Comparison of ENCODE assay signal across 18 mouse cellular contexts in genomic region chr10:21911303-21911947, GRCm38 (mm10). TPM values are rescaled to one million over a fixed set of nuclear protein-coding genes. Genes with fewer than 3 reads are reported as not detected.
DNase-seq lines count a peak whose midpoint lies in the region; ATAC-seq and TF ChIP-seq lines count a peak whose summit lies in the region.
"Had no signal": no experiment of that assay in that cellular context is flagged by ENCODE, and none has a peak within 500 bp of the region (broad histone marks: within the 10 kb centered on the region; RNA-seq: fewer than 3 reads in every experiment).

No protein-coding gene starts in this region.

- H3K9ac ChIP-seq in midbrain, postnatal 0 days (replicated peaks; ENCODE audit: low read length, poor library complexity, severe bottlenecking), result no peak overlapping the region
- H3K9ac ChIP-seq: midbrain, embryonic 12.5 days had no signal

- DNase-seq in CD8-positive naive resting alpha-beta T cell, adult 2 months (ENCODE audit: low read depth in 2 of 2, low spot score in 2 of 2), result peak; percentile 37 to 57
- DNase-seq in induced T-regulatory cell, adult 2 months (ENCODE audit: low read depth), result peak; percentile 60
- no peak for DNase-seq in midbrain, postnatal 0 days (ENCODE audit: low spot score)
- DNase-seq in thymus, postnatal 36 days, result peak; percentile 42 to 54
- no peak for DNase-seq in urinary bladder, postnatal 4 days (ENCODE audit: low spot score in 2 of 2)
- DNase-seq in gastrocnemius, adult 18-20 months (ENCODE audit: low spot score), result no peak
- DNase-seq in adrenal gland, postnatal 25 days, result no peak
- DNase-seq: cerebellum, adult 9-10 months; gastrocnemius, postnatal 36 days; heart, postnatal 10 days; kidney, adult 2 months; kidney, postnatal 25 days; lung, adult 18-20 months; lung, postnatal 4 days; spleen, adult 18-20 months had no signal

- WGBS in midbrain, postnatal 0 days, result 67% methylated on average over 10 of the region's 10 CpGs

- H3K4me1 ChIP-seq in midbrain, postnatal 0 days (ENCODE audit: insufficient read depth, low read length), result no peaks in the 10 kb centered on the region; the same call in 1 of the 2 replicates
- H3K4me1 ChIP-seq: midbrain, embryonic 12.5 days had no signal

- H3K27me3 ChIP-seq in midbrain, postnatal 0 days (ENCODE audit: insufficient read depth, low read length), result no peaks in the 10 kb centered on the region
- H3K27me3 ChIP-seq: midbrain, embryonic 12.5 days had no signal

- no peak overlapping the region for H3K27ac ChIP-seq in midbrain, postnatal 0 days (ENCODE audit: low read depth, low read length)
- H3K27ac ChIP-seq: heart, embryonic 10.5 days; midbrain, embryonic 12.5 days had no signal

- H3K4me3 ChIP-seq in midbrain, postnatal 0 days (ENCODE audit: low read depth, low read length), result no peak overlapping the region
- H3K4me3 ChIP-seq: heart, embryonic 10.5 days; midbrain, embryonic 12.5 days had no signal

- H3K36me3 ChIP-seq in midbrain, postnatal 0 days (ENCODE audit: insufficient read depth, low read length), result no peaks in the 10 kb centered on the region
- H3K36me3 ChIP-seq: heart, embryonic 10.5 days; midbrain, embryonic 12.5 days had no signal

- no peak overlapping the region for H3K4me2 ChIP-seq in midbrain, postnatal 0 days (ENCODE audit: low read depth, low read length, poor library complexity, severe bottlenecking)
- H3K4me2 ChIP-seq: midbrain, embryonic 12.5 days had no signal

- TF ChIP-seq CTCF in midbrain, postnatal 0 days (IDR thresholded peaks at IDR 0.05), result no peak

- peak; percentile 26; the same call in 1 of the 2 replicates for ATAC-seq in midbrain, postnatal 0 days (ENCODE audit: low FRiP score)
- ATAC-seq: hindbrain, embryonic 16.5 days had no signal

- H3K9me3 ChIP-seq in midbrain, postnatal 0 days (ENCODE audit: low read length), result no peaks in the 10 kb centered on the region
- H3K9me3 ChIP-seq: heart, embryonic 10.5 days; midbrain, embryonic 12.5 days had no signal

RNA-seq across cellular contexts. Expression of gene Sgk1, which starts 29.4 kb away (rescaled TPM):
- 65.4 and 92.2 TPM in 2 replicates for total RNA-seq in midbrain, postnatal 0 days (2014; rRNA removed)
- 46.6 and 48.9 TPM in 2 replicates for polyA plus RNA-seq in midbrain, postnatal 0 days (2015; fragmentation: Nextera tagmentation; extraction: Ambion mirVana)
- 100 to 1,000 TPM; 151 to 192 TPM for total RNA-seq in gastrocnemius, adult 18-20 months (2021)
- 108 and 120 TPM in 2 replicates for total RNA-seq in adrenal gland, postnatal 25 days (2021)

Comparison
In these comparisons a context has a peak if more than half of its experiments do, and no peak if none do; other contexts are left out.
1. DNase-seq: peak in CD8-positive naive resting alpha-beta T cell, adult 2 months (2 of 2), induced T-regulatory cell, adult 2 months (single experiment) and thymus, postnatal 36 days (2 of 2); none in midbrain, postnatal 0 days (single experiment), urinary bladder, postnatal 4 days (0 of 2), gastrocnemius, adult 18-20 months (single experiment) and adrenal gland, postnatal 25 days (single experiment).